Mouse (Mus musculus): Measurements from ENCODE around the gene Snupn.

DNA sequence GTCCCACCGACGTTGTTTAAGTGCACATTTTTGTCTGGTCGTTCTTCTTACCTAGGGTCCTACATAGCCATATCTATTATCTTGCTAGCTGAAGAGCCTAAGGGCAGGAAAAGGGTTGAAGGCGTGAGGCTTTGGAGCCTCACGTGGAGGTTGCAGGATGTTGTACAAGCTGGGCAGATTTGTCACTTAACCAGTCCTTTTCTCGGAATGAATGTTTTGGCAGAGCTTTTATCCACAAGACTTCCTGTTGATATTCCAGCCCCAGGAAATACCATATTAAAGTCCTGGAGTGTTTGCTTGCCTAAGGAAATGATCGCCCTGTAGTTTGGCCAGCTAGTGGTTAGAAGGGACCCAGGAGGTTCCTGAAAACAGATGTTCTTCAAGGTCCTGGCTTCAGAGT lies 12.3 kb upstream of the Snupn start:
- TF ChIP-seq CTCF (IDR thresholded peaks at IDR 0.05; ENCODE audit: insufficient read depth, low read depth, low read length) (no peak), POLR2A (IDR thresholded peaks at IDR 0.05; ENCODE audit: insufficient read depth, low read depth, low read length) (no peak)
